Mouse (Mus musculus): ENCODE measurements at regions not wholly inside any gene's neighbourhood (a gene's known extent, or its start where the extent isn't known, plus 50 kb on each side); places are given as distances from the start of the nearest gene placed in this dataset.

DNA sequence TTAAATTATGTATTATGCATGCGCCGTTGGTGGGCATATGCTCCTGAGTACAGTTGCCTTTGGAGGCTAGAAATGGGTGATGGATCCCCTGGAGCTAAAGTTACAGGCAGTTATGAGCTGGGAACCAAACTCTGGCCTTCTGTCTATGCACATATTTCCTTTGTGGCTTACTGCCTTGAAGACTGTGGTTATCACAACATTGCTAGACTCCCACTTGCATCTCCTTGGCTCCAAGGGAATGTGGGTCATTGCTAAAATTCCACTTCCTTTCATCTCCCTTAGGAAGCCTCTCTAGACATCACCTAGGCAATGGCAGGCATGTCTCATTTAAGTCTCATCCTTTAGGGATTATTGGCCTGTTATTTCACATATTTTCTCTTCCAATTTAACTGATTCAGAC is 622.4 kb upstream of the Frg1 start:
- Histone ChIP-seq H3K36me3 (replicated peaks) (no peaks in the 10 kb centered on the region), H3K27ac (no peak overlapping the region), H3K4me3 (no peak overlapping the region), H3K9me3 (no peaks in the 10 kb centered on the region), H3K4me1 (no peaks in the 10 kb centered on the region), H3K27me3 (ENCODE audit: poor library complexity, severe bottlenecking) (no peaks in the 10 kb centered on the region)
- WGBS: 96% methylated on average over 2 of the region's 2 CpGs
- no peak for DNase-seq (ENCODE audit: extremely low spot score, low spot score)

DNA sequence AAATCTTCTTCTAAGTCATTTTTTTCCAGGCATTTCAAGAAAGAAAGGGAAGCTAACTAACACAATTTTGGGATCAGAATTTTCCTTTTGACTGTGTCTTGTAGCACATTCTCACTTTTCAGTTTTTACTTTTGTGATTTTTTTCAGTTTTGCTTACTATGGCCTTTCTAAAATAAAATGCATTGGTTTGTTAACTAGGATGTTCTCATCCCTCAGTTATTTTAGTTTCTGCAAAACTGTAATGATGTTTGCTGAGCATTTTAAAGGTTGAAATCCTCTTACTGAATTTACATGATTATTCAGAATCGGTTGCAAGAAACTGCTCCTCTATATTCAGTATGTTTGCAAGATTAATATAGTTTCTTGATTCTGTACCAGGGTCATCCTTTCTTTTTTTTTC is 610.1 kb upstream of the Frg1 start:
- no peaks in the 10 kb centered on the region for H3K27me3 ChIP-seq (ENCODE audit: poor library complexity, severe bottlenecking)
- no peaks in the 10 kb centered on the region for H3K36me3 ChIP-seq (replicated peaks)
- no peak overlapping the region for H3K4me3 ChIP-seq
- no peak overlapping the region for H3K27ac ChIP-seq
- H3K9me3 ChIP-seq: no peaks in the 10 kb centered on the region
- WGBS: 88% methylated on average over 1 of the region's 1 CpGs
- no peak for DNase-seq (ENCODE audit: extremely low spot score, low spot score)
- no peaks in the 10 kb centered on the region for H3K4me1 ChIP-seq

GRCm38 (mm10) chr8:42017786-42018185 is 600.9 kb upstream of the Frg1 start:
- Histone ChIP-seq H3K4me1 (no peaks in the 10 kb centered on the region), H3K27ac (no peak overlapping the region), H3K36me3 (replicated peaks) (no peaks in the 10 kb centered on the region), H3K4me3 (no peak overlapping the region), H3K27me3 (ENCODE audit: poor library complexity, severe bottlenecking) (no peaks in the 10 kb centered on the region), H3K9me3 (no peaks in the 10 kb centered on the region)
- WGBS: 69% methylated on average over 3 of the region's 3 CpGs
- DNase-seq (ENCODE audit: extremely low spot score, low spot score): no peak

DNA sequence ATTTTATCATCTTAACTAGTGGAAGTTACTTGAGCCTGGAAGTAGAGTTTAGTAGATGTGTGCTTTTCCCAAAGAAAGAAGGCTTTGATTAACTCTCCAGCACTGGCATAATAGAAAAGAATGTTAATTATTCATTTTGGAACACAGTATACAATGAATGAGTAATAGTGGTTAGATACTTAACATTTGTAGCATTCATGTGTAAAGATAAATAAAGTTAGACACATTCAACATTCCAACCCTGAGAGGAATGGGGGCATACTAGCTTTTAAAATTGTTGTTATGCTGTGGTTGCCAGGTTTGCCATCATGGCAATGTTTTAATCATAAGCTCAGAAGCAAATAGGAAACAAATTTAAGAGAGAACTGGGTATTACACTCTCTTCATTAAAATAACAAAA is 586.3 kb upstream of the Frg1 start:
- DNase-seq (ENCODE audit: extremely low spot score, low spot score): no peak
- Histone ChIP-seq H3K36me3 (replicated peaks) (no peaks in the 10 kb centered on the region), H3K4me1 (no peaks in the 10 kb centered on the region), H3K9me3 (no peaks in the 10 kb centered on the region), H3K4me3 (no peak overlapping the region), H3K27ac (no peak overlapping the region), H3K27me3 (ENCODE audit: poor library complexity, severe bottlenecking) (no peaks in the 10 kb centered on the region)

- WGBS: 80% methylated on average over 8 of the region's 8 CpGs
- H3K9me3 ChIP-seq: no peaks in the 10 kb centered on the region
- no peaks in the 10 kb centered on the region for H3K27me3 ChIP-seq (ENCODE audit: poor library complexity, severe bottlenecking)
- no peaks in the 10 kb centered on the region for H3K36me3 ChIP-seq (replicated peaks)
- peaks cover 14% of the 10 kb centered on the region; the same call in 1 of the 2 replicates for H3K4me1 ChIP-seq
- DNase-seq (ENCODE audit: extremely low spot score, low spot score): no peak
- H3K27ac ChIP-seq: no peak overlapping the region
- H3K4me3 ChIP-seq: no peak overlapping the region
Measured at GRCm38 (mm10) chr8:41989040-41989501, 572.2 kb upstream of the Frg1 start.

GRCm38 (mm10) chr8:41988216-41988615 is 571.3 kb upstream of the Frg1 start:
- no peak for DNase-seq (ENCODE audit: extremely low spot score, low spot score)
- peaks cover 14% of the 10 kb centered on the region; the same call in 1 of the 2 replicates for H3K4me1 ChIP-seq
- no peaks in the 10 kb centered on the region for H3K27me3 ChIP-seq (ENCODE audit: poor library complexity, severe bottlenecking)
- H3K4me3 ChIP-seq: no peak overlapping the region
- WGBS: 78% methylated on average over 5 of the region's 5 CpGs
- no peak overlapping the region for H3K27ac ChIP-seq
- no peaks in the 10 kb centered on the region for H3K9me3 ChIP-seq
- H3K36me3 ChIP-seq (replicated peaks): no peaks in the 10 kb centered on the region

- no peak overlapping the region for H3K27ac ChIP-seq
- H3K27me3 ChIP-seq (ENCODE audit: poor library complexity, severe bottlenecking): no peaks in the 10 kb centered on the region
- H3K9me3 ChIP-seq: no peaks in the 10 kb centered on the region
- no peak for DNase-seq (ENCODE audit: extremely low spot score, low spot score)
- H3K4me1 ChIP-seq: peaks cover 14% of the 10 kb centered on the region; the same call in 1 of the 2 replicates
- no peaks in the 10 kb centered on the region for H3K36me3 ChIP-seq (replicated peaks)
- no peak overlapping the region for H3K4me3 ChIP-seq
Measured at GRCm38 (mm10) chr8:41987417-41987816, 570.5 kb upstream of the Frg1 start.

GRCm38 (mm10) chr8:41972416-41972815 is 555.5 kb upstream of the Frg1 start:
- no peaks in the 10 kb centered on the region for H3K27me3 ChIP-seq (ENCODE audit: poor library complexity, severe bottlenecking)
- 88% methylated on average over 2 of the region's 2 CpGs for WGBS
- no peaks in the 10 kb centered on the region for H3K9me3 ChIP-seq
- H3K4me3 ChIP-seq: no peak overlapping the region
- H3K4me1 ChIP-seq: no peaks in the 10 kb centered on the region
- DNase-seq (ENCODE audit: extremely low spot score, low spot score): no peak
- no peaks in the 10 kb centered on the region for H3K36me3 ChIP-seq (replicated peaks)
- no peak overlapping the region for H3K27ac ChIP-seq

DNA sequence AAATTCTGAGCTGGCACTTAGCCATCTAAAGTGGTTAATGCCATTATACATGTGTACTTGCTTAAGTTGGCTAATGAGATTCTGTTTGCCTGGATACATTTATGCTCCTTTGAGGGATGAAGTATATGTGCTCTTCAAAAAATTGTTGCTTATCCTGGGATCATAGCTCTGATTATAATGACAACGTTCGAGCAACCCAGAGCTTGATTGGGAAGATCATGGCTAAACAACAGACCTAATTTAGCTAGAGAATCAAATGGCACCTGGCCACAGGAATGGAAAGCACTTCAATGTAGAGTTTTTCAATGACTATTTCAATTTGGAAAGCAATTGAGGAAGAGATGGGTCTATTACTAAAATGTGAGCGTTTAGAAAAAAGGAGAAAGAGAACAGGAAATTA is 553.7 kb upstream of the Frg1 start:
- no peaks in the 10 kb centered on the region for H3K36me3 ChIP-seq (replicated peaks)
- H3K27ac ChIP-seq: no peak overlapping the region
- H3K4me1 ChIP-seq: no peaks in the 10 kb centered on the region
- no peaks in the 10 kb centered on the region for H3K27me3 ChIP-seq (ENCODE audit: poor library complexity, severe bottlenecking)
- WGBS: 91% methylated on average over 3 of the region's 3 CpGs
- no peaks in the 10 kb centered on the region for H3K9me3 ChIP-seq
- DNase-seq (ENCODE audit: extremely low spot score, low spot score): no peak
- no peak overlapping the region for H3K4me3 ChIP-seq

DNA sequence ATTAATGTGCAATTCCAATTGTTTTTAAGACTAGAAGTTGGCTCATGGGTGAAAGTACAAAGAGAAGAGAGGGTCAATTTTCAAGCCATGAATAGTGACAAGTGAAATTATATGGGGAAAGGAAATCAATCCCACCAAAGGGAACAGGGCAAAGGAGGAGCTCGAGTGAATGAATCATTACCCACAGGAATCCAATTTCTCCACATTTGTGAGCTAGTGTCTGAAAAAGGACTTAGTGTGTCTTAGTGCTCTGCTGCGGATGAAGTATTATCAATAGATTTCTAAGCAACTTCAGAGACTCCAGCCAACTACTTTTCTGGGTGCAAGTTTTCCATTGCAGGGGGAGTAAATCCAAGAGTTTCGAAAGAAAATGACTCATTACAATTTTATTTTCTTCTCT is 552.5 kb upstream of the Frg1 start:
- Histone ChIP-seq H3K9me3 (no peaks in the 10 kb centered on the region), H3K4me3 (no peak overlapping the region), H3K36me3 (replicated peaks) (no peaks in the 10 kb centered on the region), H3K27ac (no peak overlapping the region), H3K4me1 (no peaks in the 10 kb centered on the region), H3K27me3 (ENCODE audit: poor library complexity, severe bottlenecking) (no peaks in the 10 kb centered on the region)
- WGBS: 85% methylated on average over 3 of the region's 3 CpGs
- DNase-seq (ENCODE audit: extremely low spot score, low spot score): no peak

DNA sequence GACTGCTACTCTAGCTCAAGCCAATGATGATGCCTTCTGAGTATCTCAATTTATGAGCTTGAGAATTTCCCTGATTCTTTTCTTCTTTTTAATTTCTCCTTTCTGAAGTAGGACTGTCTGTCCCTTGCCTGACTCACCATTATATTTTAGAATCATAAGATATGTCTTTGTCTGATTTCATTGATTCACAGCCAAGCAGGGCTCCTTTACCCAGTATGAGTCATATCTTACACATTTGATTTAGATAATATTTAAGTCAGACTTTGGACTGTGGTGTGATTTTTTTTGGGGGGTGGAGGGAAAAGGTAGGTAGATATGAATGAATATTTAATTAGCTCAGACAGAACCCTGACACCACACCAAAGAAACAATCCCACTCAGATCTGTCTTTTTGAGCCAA is 547.2 kb upstream of the Frg1 start:
- no peaks in the 10 kb centered on the region for H3K9me3 ChIP-seq
- H3K27me3 ChIP-seq (ENCODE audit: poor library complexity, severe bottlenecking): no peaks in the 10 kb centered on the region
- no peak overlapping the region for H3K27ac ChIP-seq
- no peak overlapping the region for H3K4me3 ChIP-seq
- no peaks in the 10 kb centered on the region for H3K4me1 ChIP-seq
- no peaks in the 10 kb centered on the region for H3K36me3 ChIP-seq (replicated peaks)
- no peak for DNase-seq (ENCODE audit: extremely low spot score, low spot score)

DNA sequence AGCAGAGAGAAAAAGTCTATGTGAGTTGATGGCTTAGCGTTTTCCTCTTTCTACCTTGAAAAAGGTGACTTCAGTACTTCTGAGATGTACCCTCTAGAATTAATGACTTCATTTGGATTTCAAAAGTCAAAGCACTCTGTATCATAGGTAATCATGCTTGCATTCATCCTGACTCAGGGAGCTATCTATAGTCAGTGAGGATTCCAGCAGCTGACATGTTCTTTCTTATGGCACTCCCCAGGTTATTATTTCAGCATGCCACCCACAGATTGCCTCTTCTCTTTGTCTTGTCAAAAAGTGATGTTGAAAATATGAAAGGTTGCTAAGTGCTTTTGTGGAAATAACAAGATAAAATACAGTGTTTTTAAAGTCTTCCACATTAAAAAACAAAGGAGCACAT is 540.0 kb upstream of the Frg1 start:
- Histone ChIP-seq H3K27me3 (ENCODE audit: poor library complexity, severe bottlenecking) (no peaks in the 10 kb centered on the region), H3K9me3 (no peaks in the 10 kb centered on the region), H3K36me3 (replicated peaks) (no peaks in the 10 kb centered on the region), H3K4me3 (no peak overlapping the region), H3K4me1 (peaks cover 4% of the 10 kb centered on the region; the same call in 1 of the 2 replicates), H3K27ac (no peak overlapping the region)
- WGBS: 88% methylated on average over 1 of the region's 1 CpGs
- DNase-seq (ENCODE audit: extremely low spot score, low spot score): no peak

DNA sequence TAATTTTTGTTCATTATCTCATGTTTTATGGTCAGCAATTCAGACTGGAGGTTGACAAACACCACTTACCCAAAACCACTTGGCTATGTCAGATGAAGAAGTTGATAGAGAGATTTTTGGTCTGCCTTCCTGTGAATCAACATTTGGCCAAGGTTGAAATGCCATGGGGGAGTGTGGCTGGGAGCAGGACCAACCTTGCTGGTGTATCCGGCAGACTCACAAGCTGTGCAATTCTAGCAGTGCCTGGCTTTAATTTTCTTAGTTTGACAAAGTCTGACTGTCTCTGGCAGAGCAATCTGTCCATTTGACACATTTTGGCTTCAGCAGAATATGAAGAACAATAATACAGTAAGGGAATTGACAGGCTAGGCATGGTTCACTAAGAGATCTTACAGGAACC is 533.9 kb upstream of the Frg1 start:
- WGBS: 91% methylated on average over 1 of the region's 1 CpGs
- peaks cover 4% of the 10 kb centered on the region; the same call in 1 of the 2 replicates for H3K4me1 ChIP-seq
- no peak for DNase-seq (ENCODE audit: extremely low spot score, low spot score)
- no peak overlapping the region for H3K4me3 ChIP-seq
- no peak overlapping the region for H3K27ac ChIP-seq
- H3K36me3 ChIP-seq (replicated peaks): no peaks in the 10 kb centered on the region
- H3K9me3 ChIP-seq: no peaks in the 10 kb centered on the region
- H3K27me3 ChIP-seq (ENCODE audit: poor library complexity, severe bottlenecking): no peaks in the 10 kb centered on the region

DNA sequence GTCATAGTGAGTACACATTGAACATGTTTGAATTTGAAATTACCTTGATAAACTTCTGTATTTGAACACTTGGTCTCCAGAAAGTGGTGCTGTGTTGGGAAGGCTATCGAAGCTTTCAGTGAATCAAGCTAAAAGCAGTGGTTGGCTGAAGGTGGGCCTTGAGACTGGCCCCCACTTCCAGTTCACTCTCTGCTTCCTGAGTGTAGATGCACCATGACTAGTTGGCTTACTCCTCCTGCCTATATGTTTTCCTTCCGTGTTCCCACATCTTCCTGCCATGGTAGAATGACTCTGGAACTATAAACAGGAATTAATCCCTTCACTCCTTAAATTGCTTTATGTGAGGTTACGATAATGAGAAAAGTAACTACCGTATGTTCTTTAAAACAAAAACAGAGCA is 522.4 kb upstream of the Frg1 start:
- DNase-seq (ENCODE audit: extremely low spot score, low spot score): no peak
- 92% methylated on average over 4 of the region's 4 CpGs for WGBS
- no peaks in the 10 kb centered on the region for H3K9me3 ChIP-seq
- no peaks in the 10 kb centered on the region for H3K36me3 ChIP-seq (replicated peaks)
- H3K4me3 ChIP-seq: no peak overlapping the region
- no peaks in the 10 kb centered on the region for H3K4me1 ChIP-seq
- no peaks in the 10 kb centered on the region for H3K27me3 ChIP-seq (ENCODE audit: poor library complexity, severe bottlenecking)
- H3K27ac ChIP-seq: no peak overlapping the region
